Mouse (Mus musculus): ENCODE measurements around the gene Dazap1. TPM values are rescaled to one million over a fixed set of nuclear protein-coding genes. Genes with fewer than 3 reads are reported as not detected.

Dazap1 gene
- polyA plus RNA-seq, 1 experiment = 51.6 TPM

- no peaks in the 10 kb centered on the region for H3K4me1 ChIP-seq (ENCODE audit: control insufficient read depth, insufficient read depth, insufficient read length, low read length)
- H3K4me3 ChIP-seq (ENCODE audit: insufficient read depth, low read depth, low read length) = no peak overlapping the region
- no peak overlapping the region for H3K27ac ChIP-seq (replicated peaks; ENCODE audit: low read depth, low read length)
Measured at GRCm38 (mm10) chr10:80312586-80313504, 51.6 kb downstream of the Dazap1 start.

GRCm38 (mm10) chr10:80313627-80314201 lies 52.4 kb downstream of the Dazap1 start:
- Histone ChIP-seq H3K4me3 (ENCODE audit: insufficient read depth, low read depth, low read length) (no peak overlapping the region), H3K4me1 (ENCODE audit: control insufficient read depth, insufficient read depth, insufficient read length, low read length) (no peaks in the 10 kb centered on the region), H3K27ac (replicated peaks; ENCODE audit: low read depth, low read length) (no peak overlapping the region)

- H3K4me3 ChIP-seq (ENCODE audit: insufficient read depth, low read depth, low read length) = no peak overlapping the region
- H3K27ac ChIP-seq (replicated peaks; ENCODE audit: low read depth, low read length) = no peak overlapping the region
- H3K4me1 ChIP-seq (ENCODE audit: control insufficient read depth, insufficient read depth, insufficient read length, low read length) = peaks cover 4% of the 10 kb centered on the region
Measured at GRCm38 (mm10) chr10:80314494-80315001, 53.3 kb downstream of the Dazap1 start.

GRCm38 (mm10) chr10:80315315-80315714 lies 54.0 kb downstream of the Dazap1 start:
- Histone ChIP-seq H3K4me1 (ENCODE audit: control insufficient read depth, insufficient read depth, insufficient read length, low read length) (peaks cover 5% of the 10 kb centered on the region), H3K4me3 (ENCODE audit: insufficient read depth, low read depth, low read length) (no peak overlapping the region)

DNA sequence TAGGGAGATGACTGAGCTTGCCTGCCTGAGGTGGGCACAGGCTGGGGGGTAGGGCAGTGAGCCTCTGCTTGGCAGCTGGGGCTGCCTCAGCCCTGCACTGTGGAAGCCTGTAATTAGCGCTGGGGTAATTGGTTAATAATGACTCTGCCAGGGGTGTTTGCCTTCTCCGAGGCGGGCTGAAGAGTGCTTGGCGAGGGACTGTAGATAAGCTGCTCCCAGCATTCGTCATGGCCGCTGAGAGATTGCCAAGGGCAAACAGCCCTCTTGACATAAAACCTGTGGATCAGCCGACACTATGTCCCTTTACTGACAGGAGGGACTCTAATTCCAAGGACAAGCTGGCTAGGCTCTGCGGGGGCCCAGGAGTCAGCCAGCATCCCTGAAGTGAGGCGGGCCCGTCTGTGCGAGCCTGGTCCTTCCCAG lies 55.1 kb downstream of the Dazap1 start:
- Histone ChIP-seq H3K4me1 (ENCODE audit: control insufficient read depth, insufficient read depth, insufficient read length, low read length) (peaks cover 8% of the 10 kb centered on the region), H3K4me3 (ENCODE audit: insufficient read depth, low read depth, low read length) (no peak overlapping the region), H3K27ac (replicated peaks; ENCODE audit: low read depth, low read length) (no peak overlapping the region)

More at GRCm38 (mm10) chr10:80315315-80315714, 54.0 kb downstream of the Dazap1 start:
- H3K27ac ChIP-seq (replicated peaks; ENCODE audit: low read depth, low read length) = no peak overlapping the region

GRCm38 (mm10) chr10:80317011-80317410 lies 55.7 kb downstream of the Dazap1 start:
- no peak overlapping the region for H3K4me3 ChIP-seq (ENCODE audit: insufficient read depth, low read depth, low read length)
- peaks cover 8% of the 10 kb centered on the region for H3K4me1 ChIP-seq (ENCODE audit: control insufficient read depth, insufficient read depth, insufficient read length, low read length)
- H3K27ac ChIP-seq (replicated peaks; ENCODE audit: low read depth, low read length) = no peak overlapping the region

GRCm38 (mm10) chr10:80320340-80320760 lies 59.1 kb downstream of the Dazap1 start, which contains the start of gene 2310011J03Rik:
TSS of gene 2310011J03Rik (minus strand) at chr10:80320537.
- Histone ChIP-seq H3K4me3 (ENCODE audit: insufficient read depth, low read depth, low read length) (peak within 1 kb of the TSS; percentile 90), H3K4me1 (ENCODE audit: control insufficient read depth, insufficient read depth, insufficient read length, low read length) (peaks cover 8% of the 10 kb centered on the region), H3K27ac (replicated peaks; ENCODE audit: low read depth, low read length) (peak within 1 kb of the TSS; percentile 75)

GRCm38 (mm10) chr10:80321014-80321669 lies 59.9 kb downstream of the Dazap1 start:
- Histone ChIP-seq H3K27ac (replicated peaks; ENCODE audit: low read depth, low read length) (no peak overlapping the region; the same call in 1 of the 2 replicates), H3K4me3 (ENCODE audit: insufficient read depth, low read depth, low read length) (no peak overlapping the region), H3K4me1 (ENCODE audit: control insufficient read depth, insufficient read depth, insufficient read length, low read length) (peaks cover 8% of the 10 kb centered on the region)

DNA sequence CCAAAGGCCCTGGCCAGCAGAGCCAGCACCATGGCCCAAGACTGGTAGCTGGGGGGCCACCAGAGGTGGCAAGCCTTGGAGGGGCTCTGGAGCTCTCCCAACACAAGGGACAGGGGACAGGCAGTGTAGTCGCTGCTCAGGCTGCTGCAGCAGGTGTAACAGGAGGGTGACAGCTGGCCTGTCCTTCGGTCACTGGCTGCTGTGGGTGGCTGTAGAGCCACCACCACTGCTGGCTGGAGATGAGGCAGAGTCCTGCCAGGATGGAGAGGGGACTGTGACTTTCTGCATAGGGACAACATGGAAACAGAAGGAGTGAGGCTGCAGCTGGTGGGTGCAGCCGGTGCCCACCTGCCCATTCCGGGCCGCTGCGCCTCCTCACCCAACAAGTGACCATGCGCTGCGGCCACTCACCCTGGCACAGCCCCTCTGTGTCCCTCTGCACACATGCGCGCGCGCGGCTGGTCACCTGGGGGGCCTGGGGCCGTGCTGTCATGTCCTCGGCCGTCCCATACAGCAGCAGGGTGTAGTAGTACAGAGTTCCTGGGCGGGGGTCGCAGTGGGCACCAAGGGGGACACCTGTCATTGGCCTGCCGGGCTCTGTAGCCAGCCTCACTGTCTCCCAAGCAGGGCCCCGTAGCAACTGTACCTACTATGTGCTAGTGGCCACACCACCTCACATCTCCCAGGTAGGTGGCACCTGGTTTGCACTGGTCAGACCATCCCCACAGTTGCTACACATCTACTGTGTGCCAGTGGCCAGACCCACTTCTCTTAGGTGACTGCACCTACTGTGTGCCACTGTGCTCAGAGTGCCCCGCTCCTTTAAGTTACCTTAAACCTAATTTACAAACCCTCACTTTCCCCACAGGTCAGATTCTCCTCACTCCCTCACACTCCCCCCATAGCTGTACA lies 60.6 kb downstream of the Dazap1 start:
- Histone ChIP-seq H3K4me3 (ENCODE audit: insufficient read depth, low read depth, low read length) (peak overlapping the region; percentile 87), H3K4me1 (ENCODE audit: control insufficient read depth, insufficient read depth, insufficient read length, low read length) (peaks cover 8% of the 10 kb centered on the region), H3K27ac (replicated peaks; ENCODE audit: low read depth, low read length) (peak overlapping the region; percentile 15; the same call in 1 of the 2 replicates)

- Histone ChIP-seq H3K4me1 (ENCODE audit: control insufficient read depth, insufficient read depth, insufficient read length, low read length) (peaks cover 8% of the 10 kb centered on the region), H3K27ac (replicated peaks; ENCODE audit: low read depth, low read length) (peak overlapping the region; percentile 15; the same call in 1 of the 2 replicates), H3K4me3 (ENCODE audit: insufficient read depth, low read depth, low read length) (peak overlapping the region; percentile 87)
Measured at GRCm38 (mm10) chr10:80322811-80323211, 61.5 kb downstream of the Dazap1 start.

DNA sequence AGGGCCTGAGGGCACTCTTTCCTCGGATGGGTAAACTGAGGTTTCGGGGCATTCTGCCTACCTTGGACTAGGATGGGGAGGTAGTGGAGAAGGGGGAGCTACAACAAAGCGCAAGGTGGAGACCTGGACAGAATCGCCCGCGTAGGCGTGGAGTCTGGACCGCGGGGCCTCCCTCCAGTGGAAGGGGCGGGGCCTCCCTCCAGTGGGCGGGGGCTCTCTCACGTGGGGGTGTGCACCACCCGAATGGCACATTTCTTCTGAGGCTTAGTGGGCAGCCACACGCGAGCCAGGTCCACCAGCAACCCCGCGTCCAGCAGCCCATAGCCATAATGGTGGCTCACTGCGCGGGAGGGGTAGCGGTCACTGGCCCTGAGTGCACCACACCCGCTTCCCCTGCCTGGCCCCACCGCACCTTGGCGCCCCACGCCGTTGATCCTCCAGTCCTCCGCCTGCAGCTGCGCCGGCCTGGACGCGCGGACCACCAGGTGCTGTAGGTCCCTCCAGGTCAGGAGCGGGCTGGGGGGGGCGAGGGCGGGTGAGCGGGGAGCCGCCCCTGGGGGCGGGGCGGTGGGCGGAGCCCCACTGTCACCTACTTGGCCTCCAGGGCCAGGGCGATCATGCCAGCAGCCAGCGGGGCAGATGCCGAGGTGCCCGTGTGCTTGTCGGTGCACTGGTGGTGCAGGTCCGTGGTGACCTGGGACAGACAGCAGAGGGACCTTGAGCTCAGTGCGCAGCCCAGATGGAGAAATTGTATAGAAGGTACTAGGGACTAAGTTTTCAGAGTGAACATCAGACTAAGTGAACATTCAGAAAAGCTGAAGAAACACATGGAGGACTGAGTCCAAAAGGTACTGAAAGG lies 62.2 kb downstream of the Dazap1 start:
- peaks cover 8% of the 10 kb centered on the region for H3K4me1 ChIP-seq (ENCODE audit: control insufficient read depth, insufficient read depth, insufficient read length, low read length)
- peak overlapping the region; percentile 90 for H3K27ac ChIP-seq (replicated peaks; ENCODE audit: low read depth, low read length)
- peak overlapping the region; percentile 87 for H3K4me3 ChIP-seq (ENCODE audit: insufficient read depth, low read depth, low read length)

GRCm38 (mm10) chr10:80324120-80325037 lies 63.1 kb downstream of the Dazap1 start:
- Histone ChIP-seq H3K4me1 (ENCODE audit: control insufficient read depth, insufficient read depth, insufficient read length, low read length) (peaks cover 6% of the 10 kb centered on the region), H3K4me3 (ENCODE audit: insufficient read depth, low read depth, low read length) (peak overlapping the region; percentile 44), H3K27ac (replicated peaks; ENCODE audit: low read depth, low read length) (peak overlapping the region; percentile 85)

All from brown adipose tissue, adult 24 weeks (tissue).